Mouse (Mus musculus) left cerebral cortex, postnatal 25 days (tissue): ENCODE results near the gene Olfr51. TPM values are rescaled to one million over a fixed set of nuclear protein-coding genes. Genes with fewer than 3 reads are reported as not detected.
"Not testable (repeated sequence)": the region's sequence is repeated elsewhere in the genome, so short reads cannot be mapped to it uniquely, and the experiment has no call there.

Experiments used
- DNase-seq, 2 experiments: peaks; one replicate each; pipeline ENCODE4 v3.0.0; 2022; ENCODE audit warnings: low spot score in 2 of 2, mixed read lengths in 1 of 2
- intact Hi-C: fragments of 180-260 bp; cut with DNase I; formaldehyde crosslinking; loops from one replicate; pipeline ENCODE4 v1.15.1; 2025
- total RNA-seq, 2 experiments: library from RNA; stranded (reverse); gene quantifications; 2 replicates each; pipeline ENCODE4 v1.2.3; 2021

Gene Olfr51
- total RNA-seq: not detected

DNA sequence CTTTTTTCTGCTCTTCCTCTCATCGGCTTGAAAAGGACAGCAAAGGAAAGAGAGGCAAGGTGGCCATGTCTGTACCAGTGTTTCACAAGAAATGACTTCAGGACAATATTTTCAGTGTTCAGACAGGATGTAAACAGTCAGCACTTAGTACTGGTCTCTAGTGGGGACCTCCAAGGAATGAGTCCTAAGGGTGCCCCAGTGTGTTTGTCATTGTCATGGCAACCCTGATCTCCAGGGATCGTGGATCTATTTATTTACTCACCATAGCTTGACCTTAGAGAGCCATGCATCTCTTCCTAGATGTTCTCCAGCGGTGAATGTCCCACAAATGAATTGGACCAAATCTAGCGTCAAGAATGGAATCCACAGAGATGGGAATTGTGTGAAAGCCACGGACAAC lies at the start of gene Olfr51:
TSS of gene Olfr51 (plus strand) at position 301 of the 400 bp plus-strand sequence.
- intact Hi-C loops: no loop called here
- DNase-seq: no peak

DNA sequence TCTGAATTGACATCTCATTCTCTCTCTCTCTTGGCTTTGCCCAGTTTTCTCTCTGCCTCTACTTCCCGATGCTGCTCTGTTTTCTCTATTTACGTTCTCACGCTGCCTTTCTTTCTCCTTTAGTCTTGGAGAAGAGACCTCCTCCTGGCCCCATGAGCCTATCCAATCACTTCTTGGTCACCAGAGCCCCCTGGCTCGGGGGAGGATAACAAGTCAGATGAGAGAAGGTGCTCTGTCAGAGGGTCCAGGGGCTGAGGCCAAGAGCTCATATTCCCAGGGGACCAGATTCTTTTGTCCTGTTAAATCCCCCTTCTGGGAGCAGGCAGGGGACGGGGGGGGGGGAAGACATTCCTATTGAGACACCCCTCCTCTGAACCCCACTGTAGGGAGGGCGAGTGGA lies 49.7 kb upstream of the Olfr51 start, which contains the start of gene Prop1:
TSS of gene Prop1 (minus strand) at position 101 of the 400 bp plus-strand sequence.
- intact Hi-C loops: no loop called here

DNA sequence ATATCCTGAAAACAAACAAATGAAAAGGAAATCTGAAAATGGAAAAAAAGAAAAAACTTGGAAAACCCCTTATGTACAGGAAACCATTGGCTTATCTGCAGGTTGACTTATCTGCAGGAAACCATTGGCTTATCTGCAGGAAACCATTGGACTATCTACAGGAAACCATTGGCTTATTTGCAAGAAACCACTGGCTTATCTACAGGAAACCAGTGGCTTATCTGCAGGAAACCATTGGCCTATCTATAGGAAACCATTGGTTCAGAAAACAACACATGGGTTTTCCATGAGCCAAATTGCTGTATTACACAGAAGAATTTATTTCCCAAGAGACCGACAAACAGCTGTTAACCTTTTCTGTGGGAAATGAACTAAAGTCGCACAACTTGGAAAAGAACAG lies 38.5 kb upstream of the Olfr51 start:
- intact Hi-C loops: no loop called here
- no peak for DNase-seq

More for the DNA sequence above, 49.7 kb upstream of the Olfr51 start, which contains the start of gene Prop1:
- DNase-seq: no peak

DNA sequence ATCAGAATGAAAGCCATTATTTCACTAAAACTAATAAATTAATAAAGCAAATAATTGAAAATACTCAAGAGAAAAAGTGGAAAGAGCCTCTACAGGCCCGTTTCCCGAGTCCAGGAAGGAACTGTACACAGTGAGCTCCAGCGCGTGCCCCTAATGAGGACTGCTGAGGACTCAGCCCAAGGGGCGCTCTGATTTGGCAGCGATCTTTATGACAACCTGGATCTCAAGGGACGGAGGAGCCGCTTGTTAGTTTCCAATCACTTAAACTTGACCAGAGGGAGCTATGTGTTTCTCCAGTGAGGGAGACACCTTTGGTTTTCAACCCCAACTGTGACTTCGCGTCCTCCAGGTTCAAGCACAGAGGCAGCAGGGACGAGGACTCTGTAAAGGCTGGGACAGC lies 37.2 kb upstream of the Olfr51 start, which contains the start of gene Olfr1378:
TSS of gene Olfr1378 (plus strand) at position 301 of the 400 bp plus-strand sequence.
- DNase-seq: no peak
- intact Hi-C loops: no loop called here

DNA sequence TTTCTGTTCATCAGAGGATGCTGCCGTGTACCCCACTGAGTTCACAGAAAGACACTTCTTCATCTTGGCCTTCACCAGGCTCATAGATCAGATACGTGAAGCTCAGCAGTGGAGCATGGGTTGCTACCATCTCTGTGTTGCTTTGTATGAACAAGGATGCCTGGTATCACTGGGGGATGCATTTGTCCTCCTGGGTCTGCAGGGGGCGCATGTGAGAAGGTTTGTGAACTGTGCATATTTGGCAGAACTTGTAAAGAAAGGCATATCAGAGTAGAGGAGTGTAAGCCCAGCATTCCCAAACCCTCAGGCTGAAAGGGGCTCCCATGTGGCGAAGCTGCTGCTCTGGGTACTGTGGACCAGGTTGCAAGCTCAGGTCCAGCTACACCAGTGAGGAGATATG lies 26.2 kb upstream of the Olfr51 start:
- no peak for DNase-seq
- intact Hi-C loops: no loop called here

DNA sequence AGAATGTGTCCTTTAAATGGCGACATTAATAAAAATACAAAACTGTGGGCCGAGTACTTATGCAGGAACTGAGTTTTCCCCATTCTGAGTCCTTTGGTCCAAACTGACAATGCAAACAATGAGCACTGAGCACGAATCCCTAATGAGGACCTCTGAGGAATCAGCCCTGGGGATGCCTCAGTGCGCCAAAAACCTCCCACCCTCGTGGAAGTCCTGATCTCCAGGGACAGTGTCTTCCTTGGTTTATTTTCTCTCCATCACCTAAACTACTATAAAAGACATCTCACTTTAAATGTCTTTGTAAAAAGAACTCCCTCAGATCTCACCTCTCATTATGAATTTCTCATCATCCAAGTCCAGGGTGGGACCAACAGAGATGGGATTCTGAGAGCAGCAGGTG lies 21.7 kb upstream of the Olfr51 start, which contains the start of gene Olfr1377:
TSS of gene Olfr1377 (plus strand) at position 301 of the 400 bp plus-strand sequence.
- no peak for DNase-seq
- intact Hi-C loops: no loop called here

DNA sequence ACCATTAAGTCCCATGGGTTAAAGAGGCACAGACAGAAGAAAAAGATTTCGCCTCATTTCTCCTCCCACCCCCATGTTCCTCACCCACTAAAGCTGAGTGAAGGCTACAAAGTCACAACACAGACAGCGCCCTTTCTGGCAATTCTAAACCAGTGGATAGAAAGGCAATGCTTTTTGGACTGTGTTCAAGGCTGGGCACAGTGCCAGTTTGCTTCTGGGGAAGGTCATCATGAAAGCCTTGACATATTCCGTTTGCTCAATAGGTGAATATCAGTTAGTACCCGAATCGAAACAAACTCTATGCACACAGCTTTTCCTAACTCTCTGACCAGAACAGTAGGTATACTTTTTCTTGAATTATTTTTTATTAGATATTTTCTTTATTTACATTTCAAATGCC lies 8.4 kb downstream of the Olfr51 start:
- DNase-seq: no peak
- intact Hi-C loops: no loop called here

DNA sequence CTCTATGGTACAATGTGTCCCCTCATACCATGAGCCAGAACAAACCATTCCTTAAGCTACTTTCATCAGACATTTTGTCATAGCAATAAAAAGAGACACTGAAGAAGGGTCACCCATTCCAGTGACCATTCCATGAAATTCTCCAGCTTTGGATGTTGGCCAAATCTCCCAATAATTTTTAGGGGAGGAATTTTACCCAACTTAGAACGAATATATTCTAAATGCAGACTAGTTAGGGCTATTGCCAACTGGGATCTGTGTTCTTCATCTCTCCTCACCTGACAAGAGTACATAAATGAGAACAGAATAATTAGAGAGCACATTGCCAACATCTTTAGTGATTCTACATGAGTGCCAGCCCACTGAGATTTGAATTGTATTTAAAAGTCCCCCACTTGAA lies 10.5 kb downstream of the Olfr51 start, which contains the start of gene Olfr54:
TSS of gene Olfr54 (plus strand) at position 301 of the 400 bp plus-strand sequence.
- no peak for DNase-seq
- intact Hi-C loops: no loop called here

DNA sequence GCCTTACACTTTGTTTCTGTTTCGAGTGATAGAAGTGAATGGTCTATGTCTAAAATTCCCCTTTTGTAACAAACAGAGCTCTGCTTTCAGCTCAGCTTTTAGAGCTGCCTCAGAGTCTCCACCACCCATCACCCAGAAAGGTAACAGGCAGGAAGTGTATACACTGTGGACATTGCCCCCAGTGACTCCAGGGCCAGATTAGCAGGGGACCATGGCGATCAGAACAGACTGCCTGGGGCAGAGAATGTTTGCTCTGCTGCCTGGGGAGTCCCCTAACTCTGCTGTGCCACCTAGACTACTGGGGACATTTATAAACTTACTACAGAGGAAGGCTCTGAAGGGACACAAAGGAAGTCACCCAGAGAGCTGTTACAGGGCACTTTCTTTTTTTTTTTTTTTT lies 12.9 kb downstream of the Olfr51 start:
- intact Hi-C loops: no loop called here
- DNase-seq: no peak

DNA sequence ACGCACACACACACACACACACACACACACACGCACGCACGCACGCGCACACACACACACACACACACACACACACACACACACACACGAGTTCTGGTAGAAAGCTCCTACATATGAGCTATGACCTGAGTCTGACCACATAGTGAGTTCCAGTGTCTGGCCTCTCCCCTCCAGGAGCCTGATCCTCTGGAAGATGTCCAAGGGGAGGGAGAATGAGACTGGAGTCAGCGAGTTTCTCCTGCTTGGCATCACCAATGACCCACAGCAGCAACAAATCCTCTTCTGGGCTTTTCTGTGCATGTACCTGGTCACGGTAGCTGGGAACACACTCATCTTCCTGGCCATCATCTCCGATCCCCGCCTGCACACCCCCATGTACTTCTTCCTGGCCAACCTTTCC lies 23.4 kb downstream of the Olfr51 start:
- intact Hi-C loops, DNase-seq: not testable (repeated sequence)

DNA sequence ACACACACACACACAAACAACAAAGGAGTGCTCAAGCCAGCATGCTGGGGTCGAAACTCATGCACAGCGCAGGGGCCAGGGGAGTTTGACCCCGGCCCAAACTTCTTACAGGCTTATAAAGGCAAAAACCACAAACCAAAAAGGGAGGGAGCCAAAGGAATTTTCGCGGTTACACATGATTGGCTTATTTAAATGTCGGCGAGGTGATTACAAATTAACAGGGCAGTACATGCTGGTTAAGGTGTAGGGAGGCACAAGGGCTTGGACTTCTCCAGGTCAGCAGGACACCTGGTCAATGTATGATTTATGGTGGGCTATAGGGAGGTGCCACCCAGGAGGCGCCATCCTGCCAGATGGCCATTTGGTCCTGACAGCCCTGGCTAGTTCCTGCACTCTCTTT lies 26.0 kb downstream of the Olfr51 start:
- DNase-seq, intact Hi-C loops: not testable (repeated sequence)

DNA sequence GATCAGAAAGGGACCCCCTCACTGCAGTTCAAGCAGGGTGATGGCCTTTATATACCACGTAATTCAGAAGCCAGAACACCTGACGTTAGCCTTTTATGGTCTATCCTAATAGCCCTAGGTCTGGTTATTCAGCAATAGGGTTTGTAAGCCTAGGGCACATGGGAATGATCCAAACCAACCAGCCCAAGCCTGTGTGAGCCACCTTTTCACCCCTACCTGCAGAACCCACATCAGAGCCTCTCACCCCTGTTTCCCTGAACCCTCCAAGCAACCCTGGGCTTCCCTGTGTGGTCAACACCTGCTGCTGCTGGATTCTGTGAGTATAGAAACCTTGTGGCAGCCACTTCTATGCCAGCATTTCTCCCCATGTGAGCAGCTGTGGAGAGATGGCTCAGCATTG lies 26.8 kb downstream of the Olfr51 start:
- DNase-seq: no peak
- intact Hi-C loops: no loop called here

DNA sequence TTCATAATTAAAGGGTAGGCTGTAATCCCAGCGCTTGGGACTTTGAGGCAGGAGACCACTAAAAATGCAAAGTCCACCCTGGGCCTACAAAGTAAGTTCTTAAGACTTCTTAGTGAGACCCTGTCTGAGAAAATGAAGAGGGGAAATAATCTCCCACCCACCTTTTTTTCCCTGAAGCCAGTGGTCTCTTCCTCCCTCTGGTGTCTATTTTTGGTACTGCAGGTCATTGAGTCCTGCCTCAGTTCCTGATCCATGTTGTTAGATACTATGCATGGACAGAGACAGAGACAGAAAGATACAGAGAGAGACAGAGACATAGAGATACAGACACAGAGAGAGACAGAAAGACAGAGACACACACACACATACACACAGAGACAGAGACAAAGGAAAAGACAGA lies 29.5 kb downstream of the Olfr51 start:
- peak in 1 of 2 experiments; percentile 5 for DNase-seq
- intact Hi-C loops: loop anchor here (1.0 kb wide), 1 partner anchor 93 kb away; no protein-coding TSS in a partner anchor

DNA sequence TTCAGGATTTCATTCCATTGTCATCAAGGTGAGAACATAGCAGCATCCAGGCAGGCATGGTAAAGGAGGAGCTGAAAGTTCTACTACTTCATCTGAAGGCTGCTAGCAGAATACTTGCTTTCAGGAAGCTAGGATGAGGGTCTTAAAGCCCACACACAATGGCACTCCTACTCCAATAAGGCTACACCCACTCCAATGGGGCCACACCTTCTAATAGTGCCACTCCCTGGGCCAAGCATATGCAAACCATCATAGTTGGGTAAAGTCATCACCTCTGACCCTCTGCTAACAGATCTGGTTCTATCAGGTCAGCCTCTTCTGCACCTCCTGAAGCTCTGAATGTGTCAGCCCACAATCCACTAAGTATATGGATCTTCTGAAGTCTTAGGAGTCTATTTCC lies 30.7 kb downstream of the Olfr51 start:
- intact Hi-C loops, DNase-seq: not testable (repeated sequence)

DNA sequence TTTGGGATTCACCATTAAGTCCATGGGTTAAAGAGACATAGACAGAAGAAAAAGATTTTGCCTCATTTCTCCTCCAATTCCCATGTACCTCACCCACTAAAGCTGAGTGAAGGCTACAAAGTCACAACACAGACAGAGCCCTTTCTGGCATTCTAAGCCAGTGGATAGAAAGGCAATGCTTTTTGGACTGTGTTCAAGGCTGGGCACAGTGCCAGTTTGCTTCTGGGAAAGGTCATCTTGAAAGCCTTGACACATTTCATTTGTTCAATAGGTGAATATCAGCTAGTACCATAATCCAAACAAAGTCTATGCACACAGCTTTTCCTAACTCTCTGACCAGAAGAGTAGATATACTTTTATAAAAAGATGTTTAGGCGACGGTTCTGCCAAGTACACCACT lies 32.6 kb downstream of the Olfr51 start:
- intact Hi-C loops: no loop called here
- no peak for DNase-seq

DNA sequence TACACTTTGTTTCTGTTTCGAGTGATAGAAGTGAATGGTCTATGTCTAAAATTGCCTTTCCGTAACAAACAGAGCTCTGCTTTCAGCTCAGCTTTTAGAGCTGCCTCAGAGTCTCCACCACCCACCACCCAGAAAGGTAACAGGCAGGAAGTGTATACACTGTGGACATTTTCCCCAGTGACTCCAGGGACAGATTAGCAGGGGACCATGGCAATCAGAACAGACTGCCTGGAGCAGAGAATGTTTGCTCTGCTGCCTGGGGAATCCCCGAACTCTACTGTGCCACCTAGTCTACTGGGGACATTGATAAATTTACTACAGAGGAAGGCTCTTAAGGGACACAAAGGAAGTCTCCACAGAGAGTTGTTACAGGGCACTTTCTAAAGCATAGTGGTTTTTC lies 41.4 kb downstream of the Olfr51 start:
- intact Hi-C loops, DNase-seq: not testable (repeated sequence)

DNA sequence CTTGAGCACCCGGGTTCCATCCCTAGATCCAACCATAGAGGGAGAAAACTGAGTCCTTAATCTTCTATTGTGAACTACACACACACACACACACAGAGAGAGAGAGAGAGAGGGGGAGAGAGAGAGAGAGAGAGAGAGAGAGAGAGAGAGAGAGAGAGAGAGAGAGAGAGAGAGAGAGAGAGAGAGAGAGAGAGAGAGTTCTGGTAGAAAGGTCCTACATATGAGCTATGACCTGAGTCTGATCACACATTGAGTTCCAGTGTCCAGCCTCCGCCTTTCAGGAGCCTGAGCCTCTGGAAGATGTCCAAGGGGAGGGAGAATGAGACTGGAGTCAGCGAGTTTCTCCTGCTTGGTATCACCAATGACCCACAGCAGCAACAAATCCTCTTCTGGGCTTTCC lies 44.4 kb downstream of the Olfr51 start, which contains the start of gene Olfr1375:
TSS of gene Olfr1375 (plus strand) at position 301 of the 400 bp plus-strand sequence.
- DNase-seq: not testable (repeated sequence)

DNA sequence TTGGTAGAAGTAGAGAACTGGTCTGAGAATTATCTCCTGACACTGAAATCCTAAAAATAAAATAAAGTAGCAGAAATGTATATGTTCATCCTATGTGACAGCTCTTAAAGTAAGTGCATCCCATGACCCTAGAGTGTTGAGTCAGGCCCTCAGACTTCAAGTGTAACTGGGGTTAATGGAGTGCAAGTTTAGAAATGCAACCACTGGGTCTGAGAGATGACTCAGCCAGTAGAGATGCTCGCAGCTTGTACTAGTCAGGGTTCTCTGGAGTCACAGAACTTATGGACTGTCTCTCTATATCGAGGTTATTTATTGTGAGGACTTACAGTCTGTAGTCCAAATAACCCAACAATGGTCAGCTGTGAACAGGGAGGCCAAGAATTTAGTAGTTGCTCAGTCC lies 48.3 kb downstream of the Olfr51 start:
- intact Hi-C loops: loop anchor here (5.0 kb wide), 1 partner anchor 109 kb away; the partner anchor contains the start of gene 4933414I15Rik
- no peak for DNase-seq

More for the DNA sequence above, 44.4 kb downstream of the Olfr51 start, which contains the start of gene Olfr1375:
- intact Hi-C loops: not testable (repeated sequence)

DNA sequence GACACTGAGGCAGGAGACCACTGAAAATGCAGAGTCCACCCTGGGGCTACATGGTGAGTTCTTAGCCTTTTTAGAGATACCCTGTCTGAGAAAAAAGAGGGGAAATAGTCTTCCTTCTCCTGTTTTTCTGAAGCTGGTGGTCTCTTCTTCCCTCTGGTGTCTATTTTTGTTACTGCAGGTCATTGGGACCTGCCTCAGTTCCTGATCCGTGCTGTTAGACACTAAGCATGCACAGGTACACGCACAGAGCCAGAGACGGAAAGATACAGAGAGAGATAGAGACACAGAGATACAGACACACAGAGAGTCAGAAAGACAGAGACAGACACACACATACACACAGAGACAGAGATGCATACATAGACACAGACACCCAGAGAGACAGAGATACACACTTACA lies 49.8 kb downstream of the Olfr51 start:
- intact Hi-C loops: loop anchor here (5.0 kb wide), 1 partner anchor 111 kb away; the partner anchor contains the start of gene 4933414I15Rik
- no peak for DNase-seq

DNA sequence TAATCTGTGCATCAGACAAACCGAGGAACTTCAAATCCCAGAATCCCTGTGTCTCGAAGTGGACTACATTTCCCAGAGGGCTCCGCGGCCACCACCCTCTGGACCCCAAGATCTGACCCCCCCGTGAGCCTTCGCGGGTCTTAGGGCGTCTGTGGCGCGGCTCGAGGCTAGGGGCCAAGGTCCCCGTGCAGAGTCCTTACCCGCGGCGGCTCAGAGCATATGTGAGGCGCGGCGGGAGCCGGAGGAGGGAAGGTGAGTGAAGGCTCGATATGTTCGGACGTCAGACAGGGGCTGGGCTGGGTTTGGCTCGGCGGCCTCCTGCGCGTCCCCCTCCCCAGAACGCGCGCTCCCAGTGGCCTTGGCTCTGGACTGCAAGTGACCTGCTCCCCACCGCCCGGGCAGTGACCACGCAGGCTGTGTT lies 55.8 kb downstream of the Olfr51 start, which contains the start of gene Zfp354a:
TSS of gene Zfp354a (plus strand) at position 107 of the 421 bp plus-strand sequence.
- DNase-seq: peak; percentile 74 to 75
- intact Hi-C loops: loop anchor here (5.0 kb wide), 2 partner anchors 127 to 203 kb away; partner anchors contain the start of genes BC049762, Clk4 and Zfp354b
